Mouse (Mus musculus) stomach, postnatal 0 days (tissue): Measurements from ENCODE around the gene Dapl1. TPM values are rescaled to one million over a fixed set of nuclear protein-coding genes. Genes with fewer than 3 reads are reported as not detected.

Source experiments
- ATAC-seq: fragments of 200-750 bp; cut with Nextera tagmentation; 2 replicates; pipeline ENCODE4 v1.8.0; 2017; ENCODE audit not compliant: low FRiP score, low TSS enrichment
- DNase-seq: peaks from one replicate; pipeline ENCODE4 v3.0.0-alpha.2; 2016; ENCODE audit warnings: low spot score
- H3K27ac ChIP-seq: fragments of 300-500 bp; sonication (generic); replicated peaks from 2 replicates; pipeline ENCODE4 v1.5.1; 2014; ENCODE audit warnings: mild to moderate bottlenecking, control low read depth
- H3K27me3 ChIP-seq: fragments of 300-500 bp; sonication (generic); 2 replicates; pipeline ENCODE4 v1.6.1; 2014; ENCODE audit warnings: low read length; ENCODE audit not compliant: control insufficient read depth, insufficient read depth
- H3K36me3 ChIP-seq: fragments of 300-500 bp; sonication (generic); 2 replicates; pipeline ENCODE4 v1.6.1; 2014; ENCODE audit warnings: low read length, mixed read lengths; ENCODE audit not compliant: control insufficient read depth, insufficient read depth
- H3K4me1 ChIP-seq: fragments of 300-500 bp; sonication (generic); replicated peaks from 2 replicates; pipeline ENCODE4 v1.6.1; 2014; ENCODE audit warnings: antibody characterized with exemption; ENCODE audit not compliant: control insufficient read depth, insufficient read depth
- H3K4me2 ChIP-seq: fragments of 300-500 bp; sonication (generic); replicated peaks from 2 replicates; pipeline ENCODE4 v1.6.1; 2014; ENCODE audit warnings: low read depth, mild to moderate bottlenecking, control low read depth, moderate library complexity
- H3K4me3 ChIP-seq: fragments of 300-500 bp; sonication (generic); 2 replicates; pipeline ENCODE4 v1.5.1; 2014; ENCODE audit warnings: low read depth, low read length, control low read depth
- H3K9ac ChIP-seq: fragments of 300-500 bp; sonication (generic); 2 replicates; pipeline ENCODE4 v1.6.1; 2014; ENCODE audit warnings: mild to moderate bottlenecking, low read length, control low read depth, mixed read lengths
- H3K9me3 ChIP-seq: fragments of 300-500 bp; sonication (generic); 2 replicates; pipeline ENCODE4 v1.6.1; 2016; ENCODE audit warnings: low read length; ENCODE audit not compliant: control insufficient read depth
- CTCF ChIP-seq: IDR thresholded peaks from 2 replicates; pipeline ENCODE4 v1.5.1; 2016; ENCODE audit warnings: antibody characterized with exemption, low read depth, mild to moderate bottlenecking, moderate library complexity
- EP300 ChIP-seq: optimal IDR thresholded peaks from 2 replicates; pipeline ENCODE3; 2016; ENCODE audit warnings: antibody characterized with exemption
- WGBS: fragments of 180-500 bp; shearing (Covaris S2); extraction: QIAGEN DNeasy Blood & Tissue Kit; methylation state at CpG from one replicate; pipeline ENCODE4 v1.1.7; 2014; 5-methylcytosine and 5-hydroxymethylcytosine counted together
- polyA plus RNA-seq: library from polyadenylated mRNA; unstranded; fragments of >200 nt; fragmentation: Nextera tagmentation; extraction: Ambion mirVana; gene quantifications from 2 replicates; pipeline ENCODE4 v1.2.1, GENCODE M21; 2015

The Dapl1 gene
- polyA plus RNA-seq, 1 experiment from 2014 or later, result 472 TPM

DNA sequence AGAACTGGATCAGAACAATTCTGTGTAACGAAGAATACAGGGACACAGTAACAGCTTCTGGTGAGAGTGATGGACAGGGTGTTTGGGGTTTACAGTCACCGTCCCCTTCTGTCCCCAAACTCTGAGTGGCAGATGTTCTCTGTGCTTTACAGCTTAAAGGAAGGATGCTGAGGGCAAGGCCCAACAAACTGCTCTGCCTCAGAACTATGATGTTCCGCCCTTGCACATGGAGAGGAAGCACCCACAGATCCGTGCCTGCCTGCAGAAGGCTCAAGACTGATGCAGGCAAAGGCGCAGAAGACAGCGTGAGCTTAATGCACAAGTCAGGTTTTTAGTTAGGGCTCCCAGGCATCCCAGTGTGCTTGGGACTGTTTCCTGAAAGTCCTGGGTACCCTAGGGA is 16.5 kb upstream of the Dapl1 start:
- TF ChIP-seq EP300 (no peak), CTCF (no peak)

GRCm38 (mm10) chr2:59469590-59470245 is 14.7 kb upstream of the Dapl1 start:
- Histone ChIP-seq H3K9me3 (no peaks in the 10 kb centered on the region), H3K27ac (no peak overlapping the region), H3K4me3 (no peak overlapping the region), H3K4me2 (no peak overlapping the region), H3K27me3 (no peaks in the 10 kb centered on the region), H3K36me3 (no peaks in the 10 kb centered on the region), H3K4me1 (no peaks in the 10 kb centered on the region), H3K9ac (no peak overlapping the region)
- WGBS, result 64% methylated on average over 8 of the region's 8 CpGs
- DNase-seq (no peak), ATAC-seq (no peak)
- no peak for TF ChIP-seq EP300
- no peak for TF ChIP-seq CTCF

More for the DNA sequence above, 16.5 kb upstream of the Dapl1 start:
- Histone ChIP-seq H3K4me1 (no peaks in the 10 kb centered on the region), H3K4me3 (no peak overlapping the region), H3K9me3 (no peaks in the 10 kb centered on the region), H3K4me2 (no peak overlapping the region), H3K36me3 (no peaks in the 10 kb centered on the region), H3K27ac (no peak overlapping the region), H3K9ac (no peak overlapping the region), H3K27me3 (no peaks in the 10 kb centered on the region)
- no peak for ATAC-seq
- 94% methylated on average over 6 of the region's 6 CpGs for WGBS
- DNase-seq, result no peak

GRCm38 (mm10) chr2:59470326-59471031 is 14.0 kb upstream of the Dapl1 start:
- no peak for ATAC-seq
- Histone ChIP-seq H3K36me3 (no peaks in the 10 kb centered on the region), H3K27me3 (no peaks in the 10 kb centered on the region), H3K9ac (no peak overlapping the region), H3K27ac (no peak overlapping the region), H3K4me2 (no peak overlapping the region), H3K4me3 (no peak overlapping the region), H3K4me1 (no peaks in the 10 kb centered on the region), H3K9me3 (no peaks in the 10 kb centered on the region)
- no peak for DNase-seq
- no peak for TF ChIP-seq EP300
- no peak for TF ChIP-seq CTCF
- 59% methylated on average over 11 of the region's 11 CpGs for WGBS

DNA sequence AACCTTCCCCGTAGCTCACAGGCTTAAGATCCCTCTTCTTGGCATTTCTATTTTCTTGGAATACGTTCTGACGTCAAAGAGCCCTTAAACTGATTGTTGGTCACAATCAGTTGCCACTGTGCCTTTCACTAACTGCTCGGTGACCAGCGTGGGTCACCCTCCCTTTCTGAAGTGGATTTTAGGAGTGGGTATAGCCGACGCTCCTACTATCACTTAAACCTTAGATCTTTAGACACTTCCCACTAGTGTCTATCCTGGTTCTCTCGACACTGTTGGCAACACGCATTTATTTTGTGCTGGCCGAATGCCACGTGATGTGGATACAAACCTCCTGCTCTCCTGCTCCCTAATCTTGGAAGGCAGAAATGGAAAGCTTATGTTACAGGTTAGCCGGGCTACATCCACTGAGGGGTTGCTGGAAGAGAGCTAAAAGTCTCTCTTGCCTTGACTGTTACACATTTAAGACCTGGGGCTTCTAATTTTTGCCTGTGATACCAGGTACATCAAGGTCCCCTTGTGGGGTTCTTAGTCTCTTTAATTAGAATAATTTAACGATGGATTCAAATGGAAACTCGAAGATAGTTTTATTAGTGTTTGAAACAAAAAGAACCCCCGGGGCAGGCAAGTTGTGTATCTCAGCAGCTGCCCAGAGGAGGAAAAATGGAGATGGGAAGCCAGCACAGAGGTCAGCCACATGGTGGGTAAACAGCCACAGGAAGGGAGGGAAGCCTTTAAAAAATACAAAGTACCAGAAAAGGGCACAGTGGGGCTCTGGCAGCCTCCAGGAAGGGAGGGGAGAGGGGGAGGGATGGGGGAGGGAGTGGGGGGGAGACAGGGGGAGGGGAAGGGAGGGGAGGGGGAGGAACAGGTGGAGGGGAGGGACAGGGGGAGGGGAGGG is 13.2 kb upstream of the Dapl1 start:
- 50% methylated on average over 15 of the region's 15 CpGs for WGBS
- no peaks in the 10 kb centered on the region for H3K4me1 ChIP-seq
- H3K36me3 ChIP-seq, result no peaks in the 10 kb centered on the region
- no peak overlapping the region for H3K4me3 ChIP-seq
- no peak overlapping the region for H3K4me2 ChIP-seq
- H3K9me3 ChIP-seq, result no peaks in the 10 kb centered on the region
- DNase-seq (no peak), ATAC-seq (no peak)
- no peak overlapping the region for H3K27ac ChIP-seq
- H3K9ac ChIP-seq, result no peak overlapping the region
- no peak for TF ChIP-seq EP300
- TF ChIP-seq CTCF, result no peak
- H3K27me3 ChIP-seq, result no peaks in the 10 kb centered on the region

- Histone ChIP-seq H3K36me3 (no peaks in the 10 kb centered on the region), H3K4me3 (no peak overlapping the region), H3K9ac (no peak overlapping the region), H3K4me1 (no peaks in the 10 kb centered on the region), H3K27me3 (no peaks in the 10 kb centered on the region), H3K9me3 (no peaks in the 10 kb centered on the region), H3K4me2 (no peak overlapping the region), H3K27ac (no peak overlapping the region)
- ATAC-seq, result no peak
- DNase-seq, result no peak
- 81% methylated on average over 4 of the region's 4 CpGs for WGBS
- TF ChIP-seq CTCF (no peak), EP300 (no peak)
These were observed 10.1 kb upstream of the Dapl1 start for GRCm38 (mm10) chr2:59474336-59474735.
